Mouse (Mus musculus) urinary bladder, postnatal 25 days (tissue): ENCODE measurements around the gene 2210011C24Rik.
"Not testable (repeated sequence)": the region's sequence is repeated elsewhere in the genome, so short reads cannot be mapped to it uniquely, and the experiment has no call there.

Source experiments
- DNase-seq: peaks from one replicate; pipeline ENCODE4 v3.0.0; 2022; ENCODE audit warnings: low spot score

The 2210011C24Rik gene

DNA sequence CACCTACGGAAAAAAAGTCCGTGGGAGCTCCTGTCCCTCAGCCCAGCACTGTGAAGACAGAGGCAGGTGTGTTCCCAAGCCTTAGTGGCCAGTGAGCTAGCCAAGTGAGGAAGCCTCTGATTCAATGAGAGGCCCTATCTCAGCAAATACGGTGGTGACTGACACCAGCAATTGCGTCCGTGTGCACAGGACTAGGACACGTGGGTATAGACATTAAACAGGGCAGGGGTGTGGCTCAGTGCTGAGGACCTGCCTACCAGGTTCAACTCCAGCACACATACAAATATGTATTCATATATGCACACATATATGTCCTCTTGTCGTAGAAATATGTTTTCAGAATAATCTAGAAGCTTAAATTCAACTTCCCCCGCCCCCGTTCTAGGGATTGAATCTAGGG lies 7.8 kb upstream of the 2210011C24Rik start:
- no peak for DNase-seq

DNA sequence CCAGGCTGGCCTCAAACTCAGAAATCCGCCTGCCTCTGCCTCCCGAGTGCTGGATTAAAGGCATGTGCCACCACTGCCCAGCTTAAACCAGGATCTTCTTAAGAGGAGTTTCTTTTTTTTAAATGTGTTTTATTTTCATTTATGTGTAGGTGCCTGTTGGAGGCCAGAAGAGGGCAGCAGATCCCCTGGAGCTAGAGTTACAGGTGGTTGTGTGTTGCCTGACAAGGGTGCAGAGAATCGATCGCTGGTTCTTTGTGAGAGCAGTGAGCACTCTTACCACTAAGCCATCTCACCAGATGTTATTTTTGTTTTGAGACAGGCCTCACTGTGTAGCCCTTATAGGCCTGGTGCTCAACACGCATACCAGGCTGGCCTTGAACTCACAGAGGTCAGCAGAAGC lies 3.9 kb upstream of the 2210011C24Rik start:
- DNase-seq = no peak

DNA sequence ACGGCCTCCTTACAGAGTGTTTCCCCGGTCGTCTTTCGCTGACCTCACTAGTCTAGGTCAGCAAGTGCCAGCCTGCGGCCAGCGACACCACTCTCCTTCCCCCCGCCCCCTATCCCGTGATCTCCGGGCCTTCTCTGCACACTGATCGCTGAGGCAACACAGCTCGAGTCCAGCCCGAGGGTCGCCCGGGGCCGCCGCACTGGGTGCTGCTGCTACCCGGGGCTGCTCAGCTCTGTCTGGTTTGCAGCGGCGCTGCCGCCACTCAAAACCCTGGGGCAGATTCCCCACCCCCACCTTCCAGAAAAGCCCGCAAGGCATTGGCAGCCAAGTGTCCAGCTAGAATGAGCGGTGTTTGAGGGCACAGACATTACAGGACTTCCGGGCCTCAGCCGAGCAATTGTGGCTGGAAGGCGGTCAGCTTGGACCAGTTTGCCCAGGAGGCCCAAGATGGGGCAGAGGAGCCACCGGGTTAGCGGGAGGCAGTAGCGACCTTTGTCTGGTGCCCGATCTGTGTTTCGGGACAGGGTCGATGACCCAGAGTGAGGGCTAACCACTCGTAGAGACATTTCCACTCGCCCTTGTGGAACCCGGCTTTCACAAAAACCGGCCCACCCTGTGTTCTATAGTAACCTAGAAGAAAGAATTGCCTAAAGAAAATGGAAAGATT lies 661 bp upstream of the 2210011C24Rik start:
- no peak for DNase-seq

DNA sequence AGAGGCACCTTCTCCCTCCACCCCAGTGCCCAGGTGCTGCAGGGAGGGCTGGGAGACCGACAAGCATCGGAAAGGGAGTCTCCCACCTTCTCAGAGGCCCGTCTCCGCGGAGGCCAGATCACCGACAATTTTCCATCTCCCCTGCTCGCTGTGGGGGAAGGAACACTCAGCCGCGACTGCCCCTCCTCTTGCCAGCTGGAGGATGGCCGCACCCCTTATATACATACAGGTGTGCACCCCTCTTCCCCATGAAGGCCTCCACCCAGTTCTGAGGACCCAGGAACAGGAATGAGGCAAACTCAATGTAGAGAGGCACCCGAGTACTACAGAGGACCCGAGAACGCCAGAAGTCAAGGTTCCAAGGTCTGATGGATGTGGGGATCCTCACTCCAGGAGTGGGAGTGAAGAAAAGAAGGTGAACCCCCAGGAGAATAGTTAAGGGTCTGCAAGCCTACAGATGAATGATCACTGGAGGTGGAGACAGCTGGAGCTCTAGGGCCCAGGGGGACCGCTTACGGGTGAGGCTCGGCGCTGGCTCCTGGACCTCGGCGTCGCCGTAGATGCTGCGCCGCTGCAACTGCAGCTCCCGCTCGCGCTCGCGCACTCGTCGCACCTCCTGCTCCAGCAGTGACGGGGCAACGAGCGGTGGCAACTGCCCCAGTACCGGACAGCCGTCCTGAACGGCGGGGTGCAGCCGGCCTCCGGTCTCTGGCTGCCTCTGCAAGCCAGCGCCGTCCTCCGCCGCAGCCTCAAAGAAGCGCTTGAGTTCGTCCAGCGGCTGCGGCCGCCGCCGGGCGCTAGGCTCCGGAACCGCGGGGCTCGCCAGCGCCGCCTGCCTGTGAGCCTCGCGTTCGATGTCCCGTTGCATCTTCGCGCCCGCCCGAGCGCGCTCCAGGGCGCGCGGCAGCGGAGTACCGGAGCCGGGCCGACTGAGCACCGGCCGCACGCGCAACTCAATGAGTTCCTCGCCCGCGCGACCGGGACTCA lies 1.1 kb downstream of the 2210011C24Rik start:
- peak; percentile 77 for DNase-seq

DNA sequence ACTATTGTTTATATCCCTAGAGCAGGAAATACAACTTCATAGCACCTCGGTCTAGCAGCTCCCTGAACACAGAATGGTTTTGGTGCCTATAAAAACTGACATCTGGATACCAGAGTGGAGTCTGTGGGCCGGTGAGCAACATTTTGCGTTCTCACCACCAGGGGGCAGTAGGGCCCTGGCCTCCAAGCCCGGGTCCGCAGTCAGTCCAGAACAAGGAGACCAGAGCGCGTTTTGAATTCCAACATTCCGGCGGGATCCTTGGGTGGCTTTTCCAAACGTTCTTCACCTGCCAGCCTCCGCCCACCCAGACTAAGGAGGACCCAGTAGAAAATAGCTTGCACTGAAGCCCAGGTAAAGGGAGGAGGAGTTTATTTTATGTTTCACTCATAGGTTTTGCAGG lies 2.1 kb downstream of the 2210011C24Rik start:
- DNase-seq = peak; percentile 89

DNA sequence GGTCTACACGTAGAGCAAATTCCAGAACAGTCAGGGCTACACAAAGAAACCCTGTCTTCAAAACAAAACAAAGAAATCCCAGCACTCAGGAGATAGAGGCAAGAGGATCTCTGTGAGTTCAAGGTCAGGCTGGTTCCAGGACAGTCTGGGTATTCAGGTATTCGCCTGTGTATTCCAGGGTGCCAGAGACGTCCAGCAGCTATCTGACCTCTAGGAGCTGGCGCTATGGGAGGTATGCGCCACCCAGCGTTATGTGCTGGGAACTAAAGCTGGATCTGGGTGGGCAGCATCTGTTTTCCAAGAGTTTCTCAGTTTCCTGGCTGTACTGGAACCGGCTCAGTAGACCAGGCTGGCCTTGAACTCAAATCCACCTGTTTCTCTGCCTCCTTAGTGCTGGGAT lies 3.6 kb downstream of the 2210011C24Rik start:
- no peak for DNase-seq

DNA sequence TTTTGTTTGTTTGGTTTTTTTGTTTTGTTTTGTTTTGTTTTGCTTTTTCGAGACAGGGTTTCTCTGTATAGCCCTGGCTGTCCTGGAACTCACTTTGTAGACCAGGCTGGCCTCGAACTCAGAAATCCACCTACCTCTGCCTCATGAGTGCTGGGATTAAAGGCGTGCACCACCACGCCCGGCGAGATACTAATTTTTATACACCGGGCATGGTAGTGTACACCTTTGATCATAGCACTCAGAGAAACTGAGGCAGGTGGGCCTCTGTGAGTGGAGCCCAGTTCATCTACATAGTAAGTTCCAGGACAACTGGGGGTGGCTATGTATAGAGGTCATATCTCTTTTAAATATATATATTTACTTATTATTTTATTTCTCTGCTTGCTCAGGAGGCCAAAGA lies 6.5 kb downstream of the 2210011C24Rik start:
- not testable (repeated sequence) for DNase-seq

DNA sequence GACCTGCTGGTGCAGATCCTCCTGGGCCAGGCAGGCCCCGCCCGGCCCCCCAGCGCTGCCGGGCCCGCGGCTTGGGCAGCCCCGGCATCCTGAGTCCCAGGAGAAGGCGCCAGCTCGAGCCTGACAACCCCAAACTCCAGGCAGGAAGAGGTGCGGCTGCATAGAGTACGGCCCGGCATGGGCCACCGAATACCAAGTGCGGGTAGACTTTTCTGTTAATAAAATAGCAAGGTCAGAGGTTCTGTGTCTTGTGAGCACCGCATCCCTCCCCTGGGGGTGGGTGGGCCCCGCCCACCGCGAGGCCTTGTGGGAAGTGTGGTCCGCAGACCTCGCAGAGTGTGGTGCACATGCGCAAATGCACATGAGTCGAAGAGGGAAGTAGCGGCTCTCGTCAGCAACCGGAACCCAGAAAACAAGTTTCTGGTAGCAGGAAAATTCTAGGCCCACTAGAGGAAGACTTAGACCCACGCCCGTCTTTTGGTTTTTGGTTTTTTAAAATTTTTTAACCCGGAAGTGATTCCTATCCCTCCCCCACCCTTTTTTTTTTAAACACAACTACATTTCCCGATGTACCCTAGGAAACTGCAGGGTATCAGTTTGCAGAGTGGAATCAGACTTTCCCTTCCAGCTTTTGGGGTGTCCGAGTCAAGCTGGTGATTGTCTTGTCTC lies 7.3 kb downstream of the 2210011C24Rik start:
- DNase-seq = peak; percentile 89

DNA sequence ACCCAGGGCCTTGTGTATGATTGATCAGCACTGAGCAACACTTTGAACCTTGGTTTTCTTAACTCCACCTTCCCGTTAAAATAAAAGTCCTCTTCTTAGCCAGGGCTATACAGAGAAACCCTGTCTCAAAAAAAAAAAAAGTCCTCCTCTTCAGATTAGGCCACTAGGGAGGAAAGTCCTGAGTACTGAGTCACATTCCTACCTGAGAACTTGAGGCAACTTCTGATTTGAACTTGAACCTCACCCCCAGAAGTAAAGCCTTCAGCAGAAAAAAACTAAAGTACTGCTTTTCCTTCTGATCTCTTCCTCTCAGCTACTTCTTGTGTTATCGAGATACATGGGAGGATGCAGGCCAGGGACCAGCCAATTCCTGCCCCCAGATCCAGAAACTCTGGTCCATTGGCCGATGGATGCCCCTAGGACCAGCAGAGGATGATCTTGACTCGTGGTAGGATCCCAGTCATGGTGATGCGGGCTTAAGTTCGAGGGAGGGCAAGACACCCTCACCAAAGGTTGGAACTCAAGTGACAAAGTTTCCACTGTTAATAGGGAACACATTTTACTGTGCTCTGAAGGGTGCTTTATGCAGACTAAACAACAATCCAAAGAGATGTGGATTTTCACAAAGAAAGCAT lies 8.2 kb downstream of the 2210011C24Rik start:
- no peak for DNase-seq

DNA sequence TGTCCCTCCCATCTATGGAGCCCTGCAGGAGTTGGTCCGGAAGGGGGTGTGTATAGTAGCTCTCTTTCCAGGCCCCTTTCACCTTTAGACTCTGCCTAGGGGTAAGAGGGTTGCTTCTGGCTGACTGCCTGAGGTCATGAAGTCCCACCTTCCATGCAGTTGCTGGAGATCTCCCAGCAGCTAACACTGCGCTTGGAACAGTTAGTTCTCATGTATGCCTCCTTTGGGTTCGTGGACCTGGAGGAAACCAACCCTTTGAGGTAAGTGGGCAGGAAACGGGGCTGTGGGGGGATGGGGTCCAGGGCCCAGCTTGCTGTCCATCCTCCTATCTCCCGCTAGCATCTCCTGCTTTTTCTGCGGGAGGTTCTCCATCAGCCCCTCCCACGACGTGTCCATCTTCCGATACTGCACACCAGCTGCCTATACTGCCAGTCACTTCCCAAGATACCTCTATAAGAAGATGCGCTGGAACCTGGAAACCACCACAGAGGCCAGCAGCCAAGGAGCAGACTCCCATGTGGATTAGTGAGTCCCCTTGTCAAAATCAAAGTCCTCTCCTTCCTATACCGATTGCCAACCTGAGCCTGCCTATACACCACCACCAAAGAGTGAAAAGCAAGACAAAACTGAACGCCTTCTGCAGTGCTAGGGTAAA lies 8.9 kb downstream of the 2210011C24Rik start:
- DNase-seq = no peak

DNA sequence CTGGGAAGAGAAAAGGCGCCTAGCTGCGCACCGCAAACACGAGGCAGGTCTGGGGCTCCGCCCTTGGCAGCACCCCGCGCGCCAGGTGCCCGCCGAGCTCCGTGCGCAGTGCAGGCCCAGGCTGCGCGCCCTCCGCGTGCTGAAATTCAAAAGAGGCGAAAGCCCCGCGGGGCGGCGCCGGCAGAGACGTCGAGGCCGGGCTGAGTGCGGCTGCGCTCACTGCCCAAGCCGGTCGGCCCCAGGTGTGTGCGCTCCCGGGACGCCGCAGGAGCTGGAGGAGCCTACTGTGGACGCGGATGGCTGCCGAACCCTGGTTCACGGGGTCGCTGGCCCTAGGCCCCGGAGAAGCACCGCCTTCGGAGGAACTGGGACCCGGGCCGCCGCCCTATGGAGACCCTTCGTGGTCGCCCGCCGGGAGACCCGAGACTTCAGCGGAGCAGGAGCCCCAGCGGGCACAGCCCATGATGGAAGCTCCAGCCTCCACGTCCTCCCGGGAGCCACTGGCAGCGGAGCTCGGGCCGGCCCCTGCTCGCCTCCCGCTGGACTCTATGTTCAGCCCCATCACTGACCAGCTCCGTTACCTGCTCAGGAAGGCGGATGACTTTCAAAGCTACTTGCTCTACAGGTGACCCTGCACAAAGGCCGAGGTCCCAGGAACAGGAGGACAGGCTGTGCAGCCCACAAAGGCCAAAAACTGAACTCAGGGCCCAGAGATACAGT lies 10.5 kb downstream of the 2210011C24Rik start, which contains the start of gene 1700067K01Rik:
1700067K01Rik (plus strand) TSS at position 222 of the 720 bp plus-strand sequence.
- no peak for DNase-seq

DNA sequence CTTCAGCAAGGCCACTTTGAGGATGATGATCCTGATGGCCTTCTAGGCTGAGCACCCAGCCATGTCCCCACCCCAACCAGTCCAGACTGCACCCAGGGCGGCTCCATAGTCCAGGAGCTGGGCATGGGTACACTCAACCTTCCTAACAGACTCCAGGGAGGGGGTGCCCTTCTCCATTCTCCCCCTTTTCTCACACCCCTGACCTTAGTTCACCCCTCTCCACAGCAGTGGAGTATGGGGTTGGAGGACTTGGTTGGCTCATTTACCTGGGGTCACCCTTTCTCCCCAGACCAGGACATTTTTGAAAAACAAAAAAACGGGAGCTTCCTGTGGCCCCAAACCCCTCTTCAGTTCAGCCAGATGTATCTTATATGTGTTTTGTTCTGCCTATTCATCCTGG lies 12.1 kb downstream of the 2210011C24Rik start:
- DNase-seq = no peak

DNA sequence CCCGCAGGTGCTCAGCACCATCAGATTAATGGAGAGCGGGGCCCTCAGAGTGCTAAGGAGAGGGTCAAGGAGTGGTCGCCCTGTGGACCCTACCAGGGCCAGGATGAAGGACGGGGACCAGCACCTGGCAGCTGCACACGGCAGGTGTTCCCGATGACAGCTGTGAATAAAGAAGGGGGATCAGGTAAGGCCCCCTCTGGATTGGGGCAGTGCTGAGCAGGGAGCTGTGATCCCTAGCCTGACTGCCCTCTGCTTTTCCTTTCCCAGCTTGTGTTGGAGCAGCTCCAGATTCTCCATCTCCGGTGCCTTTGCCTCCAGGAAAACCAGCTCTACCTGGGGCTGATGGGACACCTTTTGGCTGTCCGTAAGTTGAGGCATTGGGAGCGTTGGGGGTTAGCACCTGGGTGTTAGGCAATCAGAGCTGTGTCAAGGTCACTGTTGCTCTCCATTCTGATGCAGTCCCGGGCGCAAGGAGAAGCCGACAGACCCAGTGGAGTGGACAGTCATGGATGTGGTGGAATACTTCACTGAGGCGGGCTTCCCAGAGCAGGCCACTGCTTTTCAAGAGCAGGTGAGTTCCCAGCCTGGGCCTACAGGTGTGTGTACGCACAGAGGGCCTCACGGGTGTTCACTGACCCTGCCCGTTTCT lies 12.8 kb downstream of the 2210011C24Rik start:
- DNase-seq = no peak

DNA sequence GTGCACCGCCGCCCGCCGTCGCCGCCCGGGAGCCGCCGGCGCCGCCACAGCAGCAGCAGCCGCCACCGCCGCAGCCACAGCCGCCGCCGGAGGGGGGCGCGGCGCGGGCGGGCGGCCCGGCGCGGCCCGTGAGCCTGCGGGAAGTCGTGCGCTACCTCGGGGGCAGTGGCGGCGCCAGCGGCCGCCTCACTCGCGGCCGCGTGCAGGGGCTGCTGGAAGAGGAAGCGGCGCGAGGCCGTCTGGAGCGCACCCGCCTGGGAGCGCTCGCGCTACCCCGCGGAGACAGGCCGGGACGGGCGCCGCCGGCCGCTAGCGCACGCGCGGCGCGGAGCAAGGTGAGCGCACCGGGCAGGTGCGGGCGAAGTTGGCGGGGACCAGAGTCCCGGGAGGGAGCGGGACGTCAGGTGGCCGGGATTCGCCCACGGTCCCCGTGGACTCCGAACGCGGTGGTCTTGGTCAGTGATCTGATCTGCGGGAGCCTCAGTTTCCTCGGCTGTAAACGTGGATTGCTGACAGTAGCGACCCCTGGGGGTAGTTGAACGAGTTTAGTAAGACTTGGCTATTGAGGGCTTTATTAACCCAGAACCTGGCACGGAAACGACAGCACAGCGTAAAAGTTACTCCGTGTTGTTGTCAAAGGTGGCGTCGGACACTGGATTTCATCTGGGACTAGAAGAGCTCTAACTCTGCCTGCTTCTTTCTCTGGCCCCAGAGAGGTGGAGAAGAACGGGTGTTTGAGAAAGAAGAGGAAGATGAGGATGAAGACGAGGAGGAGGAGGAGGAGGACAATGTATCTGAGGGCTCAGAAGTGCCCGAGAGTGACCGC lies 13.5 kb downstream of the 2210011C24Rik start:
- peak; percentile 38 for DNase-seq

DNA sequence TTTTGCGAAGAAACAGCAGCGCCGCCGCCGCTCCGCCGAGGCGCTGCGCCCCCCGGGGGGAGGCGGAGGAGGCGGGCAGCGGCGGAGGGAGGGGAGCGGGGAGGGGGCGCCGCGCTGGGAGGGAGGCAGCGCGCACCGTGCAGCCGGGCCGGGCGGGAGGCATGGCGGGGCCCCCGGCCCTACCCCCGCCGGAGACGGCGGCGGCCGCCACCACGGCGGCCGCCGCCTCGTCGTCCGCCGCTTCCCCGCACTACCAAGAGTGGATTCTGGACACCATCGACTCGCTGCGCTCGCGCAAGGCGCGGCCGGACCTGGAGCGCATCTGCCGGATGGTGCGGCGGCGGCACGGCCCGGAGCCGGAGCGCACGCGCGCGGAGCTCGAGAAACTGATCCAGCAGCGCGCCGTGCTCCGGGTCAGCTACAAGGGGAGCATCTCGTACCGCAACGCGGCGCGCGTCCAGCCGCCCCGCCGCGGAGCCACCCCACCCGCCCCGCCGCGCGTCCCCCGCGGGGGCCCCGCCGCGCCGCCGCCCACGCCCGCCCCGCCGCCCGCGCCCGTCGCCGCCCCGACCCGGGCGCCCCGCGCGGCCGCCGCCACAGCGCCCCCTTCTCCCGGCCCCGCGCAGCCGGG lies 14.3 kb downstream of the 2210011C24Rik start, which contains the start of gene Samd1:
Samd1 (plus strand) TSS at position 162 of the 631 bp plus-strand sequence.
- DNase-seq = peak; percentile 53

DNA sequence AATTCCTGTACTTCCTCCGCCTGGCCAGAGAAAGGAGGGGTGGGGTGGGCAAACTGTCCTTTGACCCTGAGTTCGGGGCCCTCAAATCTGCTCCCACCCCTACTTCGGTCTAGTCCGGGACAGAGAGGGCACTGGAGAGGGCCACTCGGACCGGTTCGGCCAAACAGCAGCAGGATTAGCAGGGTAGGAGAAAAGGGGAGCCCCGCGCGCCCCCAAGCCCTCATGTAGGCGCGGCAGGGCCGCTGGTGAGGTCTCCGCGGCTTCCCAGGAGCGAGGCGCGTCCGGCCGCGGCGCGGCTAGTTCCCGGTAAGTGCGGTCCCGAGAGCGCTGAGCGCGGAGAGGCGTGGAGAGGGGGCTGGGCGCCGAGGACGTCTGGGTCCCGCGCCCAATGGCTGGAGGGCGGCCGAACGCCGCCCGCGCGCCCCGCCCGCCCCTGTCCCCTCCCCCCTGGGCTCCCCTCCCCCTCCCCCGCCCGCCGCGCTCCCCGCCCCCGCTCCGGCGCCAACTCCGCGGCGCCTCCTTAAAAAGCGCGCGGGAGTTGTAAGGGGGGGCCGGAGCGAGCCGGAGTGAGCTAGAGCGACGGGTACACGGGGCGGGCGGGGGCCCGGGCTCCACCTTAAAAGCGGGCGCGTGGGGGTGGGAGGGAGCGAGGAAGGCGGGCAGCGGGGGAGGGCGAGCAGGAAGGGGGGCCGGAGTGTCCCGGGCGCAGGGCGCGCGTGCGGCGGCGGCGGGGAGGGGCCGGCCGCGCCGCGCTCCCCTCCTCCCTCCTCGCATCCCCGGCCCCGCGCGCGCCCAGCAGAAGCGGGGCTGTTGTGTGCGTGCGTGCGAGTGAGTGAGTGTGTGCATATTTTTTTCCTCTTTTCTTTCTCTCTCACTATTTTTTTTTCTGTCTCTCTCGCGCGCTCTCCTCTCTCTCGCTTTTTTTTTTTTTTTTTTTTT lies 15.1 kb downstream of the 2210011C24Rik start:
- DNase-seq = peak; percentile 81

DNA sequence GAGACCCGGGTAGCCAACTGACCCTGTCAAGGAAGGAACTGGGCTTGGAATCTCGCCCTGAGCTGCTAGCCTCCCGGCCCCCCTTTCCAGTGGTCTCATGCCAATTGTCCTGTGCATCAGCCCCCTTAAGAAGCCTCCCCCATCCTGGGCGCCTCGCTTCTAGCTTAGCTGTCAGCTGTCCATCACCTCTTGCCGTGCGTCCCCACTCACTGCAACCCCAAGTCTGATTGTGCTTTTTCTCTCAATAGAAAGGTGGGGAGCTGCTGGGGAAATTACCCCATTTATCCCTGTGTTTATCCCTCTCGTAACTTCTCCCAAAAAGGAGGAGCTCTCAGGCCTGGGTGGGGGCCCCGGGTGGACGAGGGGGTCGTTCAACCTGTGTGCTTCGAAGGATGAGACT lies 16.0 kb downstream of the 2210011C24Rik start:
- DNase-seq = no peak

DNA sequence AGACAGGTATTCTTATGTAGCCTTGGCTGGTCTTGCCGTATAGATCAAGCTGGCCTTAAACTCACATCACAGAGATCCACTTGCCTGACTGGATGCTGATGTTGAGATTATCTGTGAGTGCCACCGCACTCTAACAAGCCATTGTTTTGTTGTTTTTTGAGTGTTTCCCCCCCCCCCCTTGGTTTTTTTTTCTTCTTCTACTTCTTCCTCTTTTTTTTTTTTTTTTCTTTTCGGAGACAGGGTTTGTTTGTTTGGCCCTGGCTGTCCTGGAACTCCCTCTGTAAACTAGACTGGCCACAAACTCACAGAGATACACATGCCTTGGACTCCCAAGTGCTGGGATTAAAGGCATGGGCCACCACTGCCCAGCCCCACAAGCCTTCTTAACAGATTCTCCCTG lies 17.9 kb downstream of the 2210011C24Rik start:
- DNase-seq = no peak
